Mouse (Mus musculus) bone marrow macrophage, adult 2 months (primary cell): Measurements from ENCODE around the gene Gm21409.
"Not testable (repeated sequence)": the region's sequence is repeated elsewhere in the genome, so short reads cannot be mapped to it uniquely, and the experiment has no call there.

Experiments
- CTCF ChIP-seq: IDR thresholded peaks from 2 replicates; pipeline ENCODE4 v1.5.1; 2012; ENCODE audit warnings: low read depth, mild to moderate bottlenecking, low read length, moderate library complexity
- POLR2A ChIP-seq: IDR thresholded peaks from 2 replicates; pipeline ENCODE4 v1.6.1; 2012; ENCODE audit warnings: mild to moderate bottlenecking, low read depth, low read length, borderline replicate concordance

- not testable (repeated sequence) for TF ChIP-seq CTCF, POLR2A
These were observed at the start of gene Gm21409 for GRCm38 (mm10) chrY:84746385-84746784.
